Mouse (Mus musculus) liver, postnatal 0 days (tissue): ENCODE measurements at regions not wholly inside any gene's neighbourhood (a gene's known extent, or its start where the extent isn't known, plus 50 kb on each side); places are given as distances from the start of the nearest gene placed in this dataset.
A peak's percentile ranks its signal among the peaks of the same experiment; 100 is the strongest.

Experiments
- ATAC-seq: fragments of 200-750 bp; cut with Nextera tagmentation; 2 replicates; pipeline ENCODE4 v1.8.0; 2017; ENCODE audit warnings: mild to moderate bottlenecking, moderate library complexity
- DNase-seq: peaks from one replicate; pipeline ENCODE4 v3.0.0-alpha.2; 2016
- H3K27ac ChIP-seq: fragments of 300-500 bp; sonication (generic); 2 replicates; pipeline ENCODE4 v1.5.1; 2014; ENCODE audit warnings: antibody characterized with exemption, moderate library complexity, mild to moderate bottlenecking, low read depth
- H3K27me3 ChIP-seq: fragments of 300-500 bp; sonication (generic); 2 replicates; pipeline ENCODE4 v1.6.1; 2014; ENCODE audit warnings: low read length, control low read depth, mixed read lengths; ENCODE audit not compliant: insufficient read depth
- H3K36me3 ChIP-seq: fragments of 300-500 bp; sonication (generic); replicated peaks from 2 replicates; pipeline ENCODE4 v1.6.1; 2014; ENCODE audit warnings: mild to moderate bottlenecking, control low read depth, low read length, moderate library complexity, mixed read lengths; ENCODE audit not compliant: insufficient read depth
- H3K4me1 ChIP-seq: fragments of 300-500 bp; sonication (generic); 2 replicates; pipeline ENCODE4 v1.6.1; 2014; ENCODE audit warnings: antibody characterized with exemption, mild to moderate bottlenecking, control low read depth; ENCODE audit not compliant: insufficient read depth
- H3K4me2 ChIP-seq: fragments of 300-500 bp; sonication (generic); 2 replicates; pipeline ENCODE4 v1.6.1; 2014; ENCODE audit warnings: low read depth, mild to moderate bottlenecking, low read length, moderate library complexity, mixed read lengths
- H3K4me3 ChIP-seq: fragments of 300-500 bp; sonication (generic); 2 replicates; pipeline ENCODE4 v1.5.1; 2014; ENCODE audit warnings: low read depth, low read length
- H3K9ac ChIP-seq: fragments of 300-500 bp; sonication (generic); replicated peaks from 2 replicates; pipeline ENCODE4 v1.6.1; 2014; ENCODE audit warnings: mild to moderate bottlenecking, moderate library complexity
- H3K9me3 ChIP-seq: fragments of 300-500 bp; sonication (generic); 2 replicates; pipeline ENCODE4 v1.6.1; 2016; ENCODE audit warnings: mild to moderate bottlenecking, control low read depth, low read length, mixed read lengths
- CTCF ChIP-seq: sonication (generic); IDR thresholded peaks from 2 replicates; pipeline ENCODE4 v1.5.1; 2016; ENCODE audit warnings: antibody characterized with exemption, low read depth
- EP300 ChIP-seq: IDR thresholded peaks from 2 replicates; pipeline ENCODE4 v1.6.1; 2016; ENCODE audit warnings: antibody characterized with exemption, low read depth, mild to moderate bottlenecking
- WGBS: fragments of 180-500 bp; shearing (Covaris S2); extraction: QIAGEN DNeasy Blood & Tissue Kit; methylation state at CpG from one replicate; pipeline ENCODE4 v1.1.7; 2014; ENCODE audit not compliant: insufficient replicate concordance; 5-methylcytosine and 5-hydroxymethylcytosine counted together

DNA sequence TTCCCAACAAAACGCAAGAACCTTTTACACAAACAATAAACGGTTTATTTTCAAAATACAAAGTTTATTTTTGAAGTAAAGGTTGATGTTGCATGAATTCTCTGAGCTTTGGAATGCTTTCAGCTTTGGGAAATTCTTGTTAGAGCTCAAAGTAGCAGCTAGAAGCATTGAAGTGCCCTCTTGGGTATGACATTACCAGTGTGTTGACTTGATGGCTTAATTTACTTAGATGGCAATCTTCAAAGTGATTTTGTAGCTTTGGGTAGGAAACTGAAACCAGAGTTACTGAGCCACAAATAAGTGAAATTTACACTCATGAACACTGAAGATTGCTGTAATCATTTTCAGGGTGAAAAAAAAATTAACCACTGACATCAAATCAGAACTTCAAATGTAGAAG, 320.3 kb upstream of the Reg3g start:
- Histone ChIP-seq H3K9me3 (no peaks in the 10 kb centered on the region), H3K4me3 (no peak overlapping the region), H3K27me3 (no peaks in the 10 kb centered on the region), H3K4me2 (no peak overlapping the region), H3K36me3 (no peaks in the 10 kb centered on the region), H3K9ac (no peak overlapping the region), H3K4me1 (no peaks in the 10 kb centered on the region), H3K27ac (no peak overlapping the region)
- DNase-seq (no peak), ATAC-seq (no peak)
- WGBS, result 71% methylated on average over 2 of the region's 2 CpGs
- TF ChIP-seq CTCF, result no peak
- no peak for TF ChIP-seq EP300

DNA sequence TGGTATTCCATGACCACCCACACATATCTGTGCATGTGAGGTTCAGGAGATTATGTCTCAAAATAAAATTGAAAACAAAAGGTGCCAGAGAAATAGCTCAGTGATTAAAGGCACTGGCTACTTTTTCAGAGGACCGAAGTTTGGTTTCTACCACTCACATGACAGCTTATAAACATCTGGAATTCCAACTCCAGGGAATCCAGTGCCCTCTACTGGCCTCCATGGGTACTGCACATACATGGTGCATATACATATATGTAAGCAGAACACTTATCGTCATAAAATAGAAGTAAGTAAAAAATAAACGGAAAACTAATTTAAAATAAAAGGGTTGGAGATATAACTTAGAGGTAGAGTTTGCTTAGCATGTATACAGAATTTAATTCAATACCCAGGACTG, 288.9 kb upstream of the Reg3g start:
- no peak for DNase-seq
- H3K9ac ChIP-seq, result no peak overlapping the region
- no peak overlapping the region for H3K4me3 ChIP-seq
- H3K4me1 ChIP-seq, result no peaks in the 10 kb centered on the region
- WGBS, result 83% methylated on average over 3 of the region's 3 CpGs
- no peaks in the 10 kb centered on the region for H3K9me3 ChIP-seq
- H3K36me3 ChIP-seq, result no peaks in the 10 kb centered on the region
- H3K27ac ChIP-seq, result no peak overlapping the region
- no peak for ATAC-seq
- H3K4me2 ChIP-seq, result no peak overlapping the region
- H3K27me3 ChIP-seq, result no peaks in the 10 kb centered on the region
- TF ChIP-seq EP300, result no peak
- peak; percentile 32; the same call in 1 of the 2 replicates for TF ChIP-seq CTCF
